Mouse (Mus musculus): Measurements from ENCODE around the gene Gm648.

Gm648 gene

DNA sequence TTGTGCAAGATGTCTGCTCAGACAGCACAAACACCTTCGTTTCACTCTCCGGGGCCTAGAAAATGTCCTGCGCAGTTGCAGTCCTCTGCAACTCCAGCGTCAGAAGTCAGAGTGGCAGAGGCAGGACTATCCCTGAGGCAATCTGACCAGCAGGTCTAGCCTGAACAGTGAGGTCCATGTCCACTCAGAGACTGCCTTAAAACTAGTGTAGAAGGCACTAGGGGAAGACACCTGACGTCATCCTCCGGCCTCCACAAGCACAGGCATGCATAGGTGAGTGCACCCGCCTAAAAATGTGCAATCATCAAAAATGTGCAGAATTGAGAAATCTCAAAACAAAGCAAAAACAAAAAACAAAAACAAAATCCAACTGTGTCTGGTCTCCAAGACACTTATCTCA is at the start of gene Gm648:
Gm648 (minus strand) TSS at position 101 of the 400 bp plus-strand sequence.
- 87% methylated on average over 7 of the region's 7 CpGs for WGBS

DNA sequence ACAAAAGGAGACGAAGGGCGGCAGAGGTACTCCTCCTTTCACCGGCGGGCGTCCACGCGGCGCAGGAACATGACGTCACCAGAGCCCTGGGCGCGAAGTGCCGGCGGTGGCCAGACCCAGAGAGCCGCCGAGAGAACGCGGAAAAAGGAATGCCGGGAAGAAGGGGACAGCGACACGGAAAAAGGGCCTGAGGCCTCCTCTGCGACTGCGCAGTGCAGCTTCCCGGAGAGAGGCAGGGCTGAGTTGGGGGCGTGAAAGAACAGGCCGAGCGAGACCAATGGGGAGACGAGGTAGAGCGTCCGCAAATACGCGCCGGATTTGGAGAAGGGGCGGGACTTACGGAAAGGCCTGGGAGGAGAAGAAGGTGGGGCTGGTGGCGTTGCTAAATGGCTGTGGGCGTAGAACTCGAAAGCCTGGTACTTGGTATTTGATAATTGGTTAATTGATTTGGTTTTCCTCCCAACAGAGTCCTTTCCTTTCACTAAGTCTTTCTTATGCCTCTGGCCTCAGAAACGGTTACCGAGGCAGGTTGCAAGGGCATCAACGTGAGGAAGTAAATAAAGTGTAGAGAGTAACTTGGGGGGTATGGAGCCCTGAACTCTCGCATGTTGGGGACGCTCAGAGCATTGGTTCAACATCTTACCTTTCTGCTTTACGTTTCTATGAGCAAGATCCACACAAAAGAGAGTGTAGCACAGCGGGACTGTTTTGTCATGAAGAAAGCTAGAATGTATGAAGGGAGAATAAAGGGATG is 48.7 kb upstream of the Gm648 start, which contains the start of gene Mmgt1:
Mmgt1 (minus strand) TSS at position 183 of the 754 bp plus-strand sequence.
- WGBS = 4% methylated on average over 44 of the region's 44 CpGs

DNA sequence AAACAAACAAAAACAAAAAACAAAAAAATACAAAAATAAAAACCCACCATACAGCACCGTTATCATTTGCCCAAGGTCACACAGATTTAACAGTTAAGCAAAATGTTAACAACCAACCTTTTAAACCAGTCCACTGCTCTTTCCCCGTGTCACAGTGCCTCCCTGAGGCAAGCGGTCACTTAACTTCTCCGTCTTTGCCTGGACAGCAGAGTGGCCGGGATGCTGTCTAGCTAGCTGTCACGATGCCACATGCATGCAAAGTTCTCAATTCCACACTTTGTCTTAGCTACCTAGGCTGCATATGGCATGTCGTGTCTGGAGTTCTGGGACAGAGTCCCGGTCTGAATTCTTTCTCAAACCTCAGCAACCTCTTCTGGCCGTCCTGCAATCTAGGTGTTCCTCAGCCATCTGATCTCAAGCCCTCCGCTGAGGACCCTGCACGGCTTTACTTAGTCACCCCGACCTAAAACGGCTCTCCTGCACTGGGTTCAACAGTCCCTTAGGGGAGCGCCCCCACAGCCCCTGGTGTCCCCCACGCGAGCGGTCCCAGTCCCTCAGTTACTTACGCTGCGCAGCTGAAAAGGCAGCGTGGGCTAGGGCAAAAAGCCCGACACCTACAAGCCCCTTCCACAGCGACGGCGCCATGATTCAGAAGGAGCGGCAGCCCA is 47.9 kb upstream of the Gm648 start:
- WGBS = 9% methylated on average over 25 of the region's 25 CpGs

DNA sequence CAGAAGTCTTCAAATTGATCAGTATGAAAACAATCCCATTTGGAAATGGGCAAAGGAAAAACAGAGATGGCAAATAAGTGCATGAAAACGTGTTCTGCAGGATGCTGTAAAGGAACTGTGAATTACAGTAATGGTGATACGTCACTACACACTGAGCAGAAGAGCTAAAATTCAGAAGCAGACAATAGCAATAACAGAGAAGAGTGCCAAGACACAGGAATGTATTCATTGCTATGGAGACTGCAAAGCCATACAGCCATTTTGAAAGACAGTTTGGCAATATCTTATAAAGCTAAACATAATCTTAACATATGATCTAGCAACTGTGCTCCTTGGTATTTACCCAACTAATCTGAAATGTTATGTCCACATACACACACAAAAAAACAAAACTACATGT is 28.8 kb upstream of the Gm648 start:
- WGBS = 38% methylated on average over 2 of the region's 2 CpGs

DNA sequence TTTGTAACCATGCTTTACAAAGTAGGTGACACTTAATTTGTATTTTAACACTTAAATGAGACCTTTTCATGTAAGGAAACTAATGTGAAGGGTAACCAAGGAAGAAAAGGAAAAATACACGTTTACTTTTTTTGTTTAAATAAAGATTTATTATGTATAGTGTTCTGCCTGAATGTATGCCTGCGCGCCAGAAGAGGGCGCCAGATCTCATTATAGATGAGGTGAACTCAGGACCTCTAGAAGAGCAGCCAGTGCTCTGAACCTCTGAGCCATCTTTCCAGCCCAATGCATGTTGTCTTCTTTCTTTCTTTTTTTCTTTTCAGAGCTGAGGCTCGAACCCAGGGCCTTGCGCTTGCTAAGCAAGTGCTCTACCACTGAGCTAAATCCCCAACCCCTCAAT is 23.1 kb upstream of the Gm648 start:
- 23% methylated on average over 6 of the region's 6 CpGs for WGBS

DNA sequence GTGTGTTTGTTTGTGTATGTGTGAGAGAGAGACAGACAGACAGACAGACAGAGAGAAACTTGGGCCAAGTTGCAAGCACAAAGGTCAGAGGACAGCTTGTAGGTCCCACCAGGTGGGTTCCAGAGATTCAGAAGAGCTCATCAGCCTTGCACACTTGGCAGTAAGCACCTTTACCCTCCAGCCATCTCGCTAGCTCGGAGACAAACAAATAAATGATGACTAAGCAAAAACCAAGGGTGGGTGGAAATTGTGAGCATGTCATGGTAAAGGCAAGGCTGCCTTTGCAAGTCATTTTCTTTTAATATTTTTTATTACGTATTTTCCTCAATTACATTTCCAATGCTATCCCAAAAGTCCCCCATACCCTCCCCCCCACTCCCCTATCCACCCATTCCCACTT is 4.2 kb upstream of the Gm648 start:
- WGBS = 85% methylated on average over 3 of the region's 3 CpGs

DNA sequence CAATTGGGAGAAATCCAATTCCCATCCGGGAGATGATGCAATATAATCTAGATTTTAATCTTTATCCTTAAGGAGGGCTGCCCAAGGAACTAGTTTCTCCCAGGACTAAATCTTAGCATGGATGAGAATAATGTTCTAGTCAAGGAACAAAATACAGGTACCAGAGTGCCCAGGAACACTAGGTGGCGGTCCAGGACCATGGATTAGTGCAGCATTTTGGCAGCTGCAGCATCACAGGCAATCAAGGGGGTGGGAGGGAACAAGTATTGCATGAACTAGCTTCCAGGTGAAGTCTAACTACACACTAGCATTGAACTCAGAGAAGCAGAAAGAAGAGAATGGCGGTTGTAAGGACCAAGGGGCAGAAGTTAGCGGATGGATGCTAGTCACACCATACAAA is 12.2 kb downstream of the Gm648 start:
- 48% methylated on average over 4 of the region's 4 CpGs for WGBS

DNA sequence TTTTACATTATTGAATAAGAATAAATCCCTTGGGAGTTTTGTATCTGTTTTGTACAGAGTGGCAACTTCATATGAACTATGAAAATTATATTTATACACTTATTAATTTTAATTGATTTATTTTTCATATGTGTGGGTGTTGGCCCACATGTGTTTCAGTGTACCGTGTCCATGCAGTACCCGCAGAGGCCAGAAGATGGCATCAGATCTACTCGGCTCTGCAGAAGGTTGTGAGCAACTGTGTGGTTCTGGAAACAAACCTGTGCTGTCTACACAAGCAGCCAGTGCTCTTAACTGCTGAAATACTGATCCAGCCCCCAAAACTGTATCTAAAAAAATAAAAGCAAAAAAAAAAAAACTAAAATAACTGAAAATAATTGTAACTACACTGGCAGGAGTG is 18.1 kb downstream of the Gm648 start:
- 2% methylated on average over 3 of the region's 3 CpGs for WGBS

DNA sequence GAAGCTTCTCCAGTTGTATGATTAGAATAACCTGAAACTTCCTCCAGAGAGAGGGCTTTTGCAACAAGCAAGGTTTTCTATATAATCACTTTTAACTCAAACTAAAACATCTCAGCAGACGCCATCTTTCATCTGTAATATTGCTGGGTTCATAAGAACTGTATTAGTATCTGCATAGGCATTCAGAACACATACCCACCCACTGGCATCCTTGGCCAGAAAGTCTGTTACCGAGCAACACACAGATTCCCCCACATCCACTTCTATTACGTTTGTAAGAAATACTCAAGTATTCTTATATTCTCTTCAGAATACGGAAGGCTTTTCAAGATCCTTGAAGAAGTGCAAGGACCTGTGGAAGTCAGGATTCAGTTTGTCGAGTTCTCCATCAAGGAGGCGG is 25.0 kb downstream of the Gm648 start, which contains the start of gene Gm10477:
Gm10477 (plus strand) TSS at position 301 of the 400 bp plus-strand sequence.
- WGBS = 68% methylated on average over 6 of the region's 6 CpGs

DNA sequence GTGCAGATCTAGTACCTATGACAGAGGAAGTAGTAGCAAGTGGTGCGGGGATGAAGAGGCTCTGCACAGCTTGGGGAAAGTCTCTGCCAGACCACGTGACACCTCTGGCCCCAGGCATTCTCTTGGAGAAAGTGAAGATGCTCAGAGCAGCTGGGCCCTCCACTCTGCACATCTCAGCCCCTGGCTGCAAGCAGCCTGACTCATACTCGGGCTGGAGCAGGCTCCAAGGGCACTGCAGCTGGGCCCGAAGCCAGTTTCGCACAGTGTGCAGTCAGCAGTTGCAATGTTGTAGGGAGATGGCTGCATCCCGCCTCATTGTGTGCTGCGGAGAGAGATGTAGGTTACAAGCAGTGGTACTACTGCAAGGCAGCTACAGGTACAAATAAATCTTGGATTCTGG is 52.2 kb downstream of the Gm648 start:
- 57% methylated on average over 7 of the region's 7 CpGs for WGBS
